Mouse (Mus musculus) MEL (cell line): ENCODE measurements around the gene Lcn3. TPM values are rescaled to one million over a fixed set of nuclear protein-coding genes. Genes with fewer than 3 reads are reported as not detected.
A peak's percentile ranks its signal among the peaks of the same experiment; 100 is the strongest.
"Not testable (repeated sequence)": the region's sequence is repeated elsewhere in the genome, so short reads cannot be mapped to it uniquely, and the experiment has no call there.

Source experiments
- DNase-seq: peaks from one replicate; pipeline ENCODE4 v3.0.0; 2011; ENCODE audit warnings: low read depth, low spot score
- H3K27ac ChIP-seq: 2 replicates; pipeline ENCODE4 v1.5.1; 2012; ENCODE audit warnings: low read depth, mild to moderate bottlenecking, control low read depth, low read length, moderate library complexity; ENCODE audit not compliant: control insufficient read depth
- H3K27me3 ChIP-seq, 2 experiments: fragments of 150-350 bp in 1 of 2; sonication (generic) in 1 of 2; 2 replicates each; pipeline ENCODE4 v1.6.1; 2012; ENCODE audit warnings: low read length in 2 of 2, mild to moderate bottlenecking in 2 of 2, improper control_type of control experiment in 1 of 2, moderate library complexity in 1 of 2; ENCODE audit not compliant: insufficient read depth in 2 of 2, control insufficient read depth in 1 of 2
- H3K36me3 ChIP-seq, 2 experiments: 2 replicates each; pipeline ENCODE4 v1.6.1; 2012 to 2014; ENCODE audit warnings: low read length in 2 of 2, improper control_type of control experiment in 1 of 2, inconsistent platforms in 1 of 2, mild to moderate bottlenecking in 1 of 2; ENCODE audit not compliant: insufficient read depth in 2 of 2, control insufficient read depth in 1 of 2
- H3K4me1 ChIP-seq, 2 experiments: fragments of 150-350 bp in 1 of 2; sonication (generic) in 1 of 2; 2 replicates each; pipeline ENCODE4 v1.6.1; 2012; ENCODE audit warnings: low read length in 2 of 2, improper control_type of control experiment in 1 of 2, mild to moderate bottlenecking in 1 of 2; ENCODE audit not compliant: insufficient read depth in 2 of 2, control insufficient read depth in 1 of 2
- H3K4me3 ChIP-seq, 2 experiments: fragments of 150-350 bp in 1 of 2; sonication (generic) in 1 of 2; 2 replicates each; pipeline ENCODE4 v1.5.1; 2012; ENCODE audit warnings: low read depth in 2 of 2, low read length in 2 of 2, mild to moderate bottlenecking in 2 of 2, moderate library complexity in 2 of 2, control low read depth in 1 of 2, improper control_type of control experiment in 1 of 2; ENCODE audit not compliant: control insufficient read depth in 1 of 2, insufficient read depth in 1 of 2
- H3K79me2 ChIP-seq: 2 replicates; pipeline ENCODE4 v1.6.1; 2012; ENCODE audit warnings: mild to moderate bottlenecking, low read length, moderate library complexity; ENCODE audit not compliant: control insufficient read depth, poor library complexity, insufficient read depth
- H3K9ac ChIP-seq: 2 replicates; pipeline ENCODE4 v1.6.1; 2012; ENCODE audit warnings: low read depth, mild to moderate bottlenecking, control low read depth, low read length, moderate library complexity; ENCODE audit not compliant: control insufficient read depth, poor library complexity, severe bottlenecking
- H3K9me3 ChIP-seq: fragments of 150-350 bp; sonication (generic); replicated peaks from 2 replicates; pipeline ENCODE4 v1.6.1; 2012; ENCODE audit warnings: mild to moderate bottlenecking, low read length, improper control_type of control experiment, moderate library complexity; ENCODE audit not compliant: insufficient read depth
- BHLHE40 ChIP-seq: IDR thresholded peaks from 2 replicates; pipeline ENCODE4 v1.6.1; 2012; ENCODE audit warnings: low read depth, mild to moderate bottlenecking, inconsistent platforms, low read length, improper control_type of control experiment, borderline replicate concordance
- CHD2 ChIP-seq: IDR thresholded peaks from 2 replicates; pipeline ENCODE4 v1.6.1; 2011; ENCODE audit warnings: low read length, improper control_type of control experiment
- CTCF ChIP-seq, 3 experiments: IDR thresholded peaks in 2 of 3; conservative IDR thresholded peaks in 1 of 3; 2 replicates each; pipeline ENCODE4 v1.5.1; 2011 to 2012; ENCODE audit warnings: low read length in 3 of 3, low read depth in 2 of 3, mild to moderate bottlenecking in 2 of 3, improper control_type of control experiment in 1 of 3, inconsistent platforms in 1 of 3, mixed read lengths in 1 of 3, moderate library complexity in 1 of 3; ENCODE audit not compliant: control insufficient read depth in 1 of 3, insufficient read depth in 1 of 3, poor library complexity in 1 of 3, severe bottlenecking in 1 of 3
- ELF1 ChIP-seq: IDR thresholded peaks from 2 replicates; pipeline ENCODE4 v1.6.1; 2014; ENCODE audit warnings: low read depth, mild to moderate bottlenecking, inconsistent platforms, low read length, improper control_type of control experiment, moderate library complexity
- GABPA ChIP-seq: IDR thresholded peaks from 2 replicates; pipeline ENCODE4 v1.6.1; 2012; ENCODE audit warnings: low read depth, mild to moderate bottlenecking, inconsistent platforms, low read length, improper control_type of control experiment, moderate library complexity
- HCFC1 ChIP-seq: IDR thresholded peaks from 2 replicates; pipeline ENCODE4 v1.6.1; 2012; ENCODE audit warnings: low read depth, mild to moderate bottlenecking, inconsistent platforms, low read length, improper control_type of control experiment, moderate library complexity
- JUND ChIP-seq: IDR thresholded peaks from 2 replicates; pipeline ENCODE4 v1.6.1; 2011; ENCODE audit warnings: low read depth, mild to moderate bottlenecking, improper control_type of control experiment, low read length
- MAFK ChIP-seq: IDR thresholded peaks from 2 replicates; pipeline ENCODE4 v1.6.1; 2011; ENCODE audit warnings: low read depth, mild to moderate bottlenecking, low read length, improper control_type of control experiment, borderline replicate concordance
- MAX ChIP-seq: IDR thresholded peaks from 2 replicates; pipeline ENCODE4 v1.6.1; 2011; ENCODE audit warnings: low read length, improper control_type of control experiment
- POLR2AphosphoS2 ChIP-seq: IDR thresholded peaks from 2 replicates; pipeline ENCODE4 v1.6.1; 2011; ENCODE audit warnings: low read length, improper control_type of control experiment
- POLR2AphosphoS5 ChIP-seq: IDR thresholded peaks from 2 replicates; pipeline ENCODE4 v1.6.1; 2012; ENCODE audit warnings: low read depth, borderline replicate concordance, mild to moderate bottlenecking, inconsistent platforms, low read length, moderate library complexity, mixed read lengths
- RAD21 ChIP-seq: IDR thresholded peaks from 2 replicates; pipeline ENCODE4 v1.6.1; 2011; ENCODE audit warnings: mild to moderate bottlenecking, low read depth, low read length, improper control_type of control experiment
- SMC3 ChIP-seq: IDR thresholded peaks from 2 replicates; pipeline ENCODE4 v1.6.1; 2011; ENCODE audit warnings: low read depth, low read length, improper control_type of control experiment
- ZNF384 ChIP-seq: IDR thresholded peaks from 2 replicates; pipeline ENCODE4 v1.6.1; 2012; ENCODE audit warnings: low read depth, mild to moderate bottlenecking, inconsistent platforms, low read length, improper control_type of control experiment
- polyA plus RNA-seq, 2 experiments: library from polyadenylated mRNA; stranded (reverse) in 1 of 2; unstranded in 1 of 2; fragments of >175 nt in 1 of 2; fragments of >200 nt in 1 of 2; gene quantifications; 2 replicates each; pipeline versions ENCODE4 v1.2.1 to v1.2.4; 2012; ENCODE audit warnings: low replicate concordance in 2 of 2, low read depth in 1 of 2; ENCODE audit not compliant: insufficient read length in 2 of 2, insufficient read depth in 1 of 2, missing spikeins in 1 of 2
- total RNA-seq: library from RNA; depleted of rRNA; stranded (reverse); fragments of 300-350 nt; gene quantifications from 2 replicates; pipeline ENCODE4 v1.2.3, GENCODE M21; 2012

The Lcn3 gene
- total and polyA plus RNA-seq, 3 experiments: not detected

DNA sequence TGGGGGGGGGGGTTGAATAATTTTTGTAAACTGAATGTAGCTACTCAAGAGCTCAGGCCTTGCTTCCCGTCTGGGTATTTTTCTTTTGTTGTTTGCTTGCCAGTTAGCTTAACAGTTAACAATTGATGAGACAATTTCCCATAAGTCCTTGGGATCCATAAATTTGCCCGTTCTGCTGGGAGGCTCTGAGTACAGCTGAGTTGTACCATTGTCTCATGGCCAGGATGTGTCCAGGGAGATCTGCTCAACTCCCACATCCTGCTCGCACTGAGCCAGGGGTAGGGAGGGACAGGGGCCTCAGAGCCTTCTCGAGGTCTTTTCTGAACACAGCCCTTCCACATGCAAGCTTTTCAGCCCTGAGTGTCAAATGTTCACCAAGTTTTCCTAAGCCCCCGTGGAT, 32.7 kb downstream of the Lcn3 start:
- Histone ChIP-seq H3K27me3 (peaks cover 1 to 8% of the 10 kb centered on the region in 2 experiments), H3K79me2 (no peaks in the 10 kb centered on the region), H3K36me3 (no peaks in the 10 kb centered on the region), H3K9me3 (no peaks in the 10 kb centered on the region), H3K27ac (no peak overlapping the region), H3K9ac (no peak overlapping the region), H3K4me1 (no peaks in the 10 kb centered on the region), H3K4me3 (no peak overlapping the region)
- TF ChIP-seq CHD2 (no peak), JUND (no peak), BHLHE40 (no peak), MAFK (no peak)
- DNase-seq: no peak

DNA sequence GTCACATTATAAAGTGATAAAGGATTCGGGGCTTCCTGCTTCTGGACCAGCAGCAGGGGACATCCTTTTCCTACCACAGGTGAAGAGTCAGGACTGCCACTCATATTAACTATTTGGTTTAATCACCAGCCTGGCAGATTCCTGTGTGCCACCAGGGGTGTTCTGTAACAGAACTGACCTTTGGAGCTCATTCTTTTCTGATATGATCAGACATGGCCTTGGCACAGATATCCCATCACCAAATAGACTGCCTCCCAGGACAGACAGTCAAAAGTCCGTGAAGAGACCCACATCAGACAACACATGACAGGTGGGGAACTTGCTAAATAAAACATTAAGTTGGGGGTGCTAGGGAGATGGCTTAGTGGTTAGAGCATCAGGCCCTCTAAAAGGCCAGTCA, 46.3 kb downstream of the Lcn3 start:
- no peaks in the 10 kb centered on the region for H3K36me3 ChIP-seq
- no peaks in the 10 kb centered on the region for H3K9me3 ChIP-seq
- no peak for DNase-seq
- TF ChIP-seq POLR2AphosphoS5 (no peak), CTCF (IDR thresholded peaks at IDR 0.05 in 2 of 3, conservative IDR thresholded peaks at IDR 0.05 in 1 of 3; ENCODE audit: control insufficient read depth in 1 of 3, insufficient read depth in 1 of 3, low read depth in 2 of 3, low read length in 3 of 3, poor library complexity in 1 of 3, severe bottlenecking in 1 of 3) (no peak), POLR2AphosphoS2 (no peak), ZNF384 (no peak)
- no peaks in the 10 kb centered on the region; a peak in 2 of 4 replicates for H3K27me3 ChIP-seq
- H3K79me2 ChIP-seq: no peaks in the 10 kb centered on the region
- no peak overlapping the region for H3K9ac ChIP-seq
- H3K4me3 ChIP-seq: no peak overlapping the region
- no peak overlapping the region for H3K27ac ChIP-seq
- H3K4me1 ChIP-seq: no peaks in the 10 kb centered on the region

DNA sequence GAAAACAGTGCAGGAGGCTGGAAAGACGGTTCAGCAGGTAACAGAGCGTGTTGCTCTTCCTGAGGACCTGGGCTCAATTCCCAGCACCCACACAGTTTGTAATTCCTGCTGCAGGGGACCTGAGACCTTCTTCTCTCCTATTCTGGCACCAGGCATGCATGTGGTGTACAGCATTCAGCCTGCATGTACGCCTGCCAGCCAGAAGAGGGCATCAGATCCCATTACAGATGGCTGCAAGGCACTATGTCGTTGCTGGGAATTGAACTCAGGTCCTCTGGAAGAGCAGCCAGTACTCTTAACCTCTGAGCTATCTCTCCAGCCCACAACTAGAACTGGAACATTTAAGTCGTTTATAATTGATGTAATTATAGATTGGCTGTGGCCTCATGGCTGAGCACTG, 48.0 kb downstream of the Lcn3 start:
- no peaks in the 10 kb centered on the region for H3K4me1 ChIP-seq
- H3K27ac ChIP-seq: no peak overlapping the region
- no peaks in the 10 kb centered on the region for H3K79me2 ChIP-seq
- peak; percentile 40 to 50 (median 50) for TF ChIP-seq CTCF (IDR thresholded peaks at IDR 0.05 in 2 of 3, conservative IDR thresholded peaks at IDR 0.05 in 1 of 3; ENCODE audit: control insufficient read depth in 1 of 3, insufficient read depth in 1 of 3, low read depth in 2 of 3, low read length in 3 of 3, poor library complexity in 1 of 3, severe bottlenecking in 1 of 3)
- no peak for TF ChIP-seq ELF1
- TF ChIP-seq GABPA: no peak
- peak; percentile 21; the same call in 1 of the 2 replicates for TF ChIP-seq SMC3
- TF ChIP-seq MAX: no peak
- no peak for TF ChIP-seq BHLHE40
- TF ChIP-seq HCFC1: no peak
- TF ChIP-seq RAD21: peak; percentile 4
- H3K36me3 ChIP-seq: no peaks in the 10 kb centered on the region
- H3K4me3 ChIP-seq: no peak overlapping the region
- H3K9me3 ChIP-seq: no peaks in the 10 kb centered on the region
- H3K27me3 ChIP-seq: peaks cover 0 to 3% of the 10 kb centered on the region in 2 experiments; a peak in 2 of 4 replicates
- DNase-seq: peak; percentile 18
- no peak overlapping the region for H3K9ac ChIP-seq

DNA sequence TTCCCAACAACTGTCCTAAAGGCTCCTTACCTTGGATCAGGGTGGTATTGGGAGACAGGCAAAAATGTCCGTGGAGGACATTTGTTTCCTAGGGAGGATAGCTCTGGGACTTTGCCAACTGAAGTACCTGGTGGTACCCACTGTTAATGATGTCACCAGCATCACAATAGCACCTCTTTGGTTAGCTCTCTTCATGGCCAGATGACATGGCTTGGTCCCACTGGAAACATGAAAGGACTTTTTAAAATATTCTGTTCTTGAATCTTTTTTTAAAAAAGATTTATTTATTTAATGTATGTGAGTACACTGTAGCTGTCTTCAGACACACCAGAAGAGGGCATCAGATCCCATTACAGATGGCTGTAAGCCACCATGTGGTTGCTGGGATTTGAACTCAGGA, 50.4 kb downstream of the Lcn3 start, which contains the start of gene Glt6d1:
TSS of gene Glt6d1 (minus strand) at position 101 of the 400 bp plus-strand sequence.
- H3K9ac ChIP-seq, H3K27me3 ChIP-seq, H3K4me1 ChIP-seq, H3K79me2 ChIP-seq, H3K27ac ChIP-seq, H3K36me3 ChIP-seq, DNase-seq, H3K9me3 ChIP-seq, H3K4me3 ChIP-seq: not testable (repeated sequence)
